Mouse (Mus musculus): ENCODE measurements around the gene Six4. TPM values are rescaled to one million over a fixed set of nuclear protein-coding genes. Genes with fewer than 3 reads are reported as not detected.
"Not testable (repeated sequence)": the region's sequence is repeated elsewhere in the genome, so short reads cannot be mapped to it uniquely, and the experiment has no call there.

Six4 gene
- polyA plus RNA-seq, 1 experiment: 0.30 TPM

GRCm38 (mm10) chr12:73112326-73113087, 749 bp downstream of the Six4 start:
- H3K36me3 ChIP-seq (replicated peaks; ENCODE audit: low read length): peaks cover 22% of the 10 kb centered on the region
- H3K9me3 ChIP-seq: no peaks in the 10 kb centered on the region
- H3K4me3 ChIP-seq (replicated peaks): peak overlapping the region; percentile 97
- H3K27me3 ChIP-seq (replicated peaks): peaks cover 56% of the 10 kb centered on the region
- peaks cover 60% of the 10 kb centered on the region for H3K4me1 ChIP-seq
- TF ChIP-seq FLI1 (IDR thresholded peaks at IDR 0.05; ENCODE audit: low read length): no peak
- no peak for TF ChIP-seq GATA1 (IDR thresholded peaks at IDR 0.05; ENCODE audit: borderline replicate concordance, low read length)

GRCm38 (mm10) chr12:73111561-73112325, 1.5 kb downstream of the Six4 start:
- no peak for TF ChIP-seq FLI1 (IDR thresholded peaks at IDR 0.05; ENCODE audit: low read length)
- TF ChIP-seq GATA1 (IDR thresholded peaks at IDR 0.05; ENCODE audit: borderline replicate concordance, low read length): no peak
- Histone ChIP-seq H3K27me3 (replicated peaks) (peaks cover 54% of the 10 kb centered on the region), H3K36me3 (replicated peaks; ENCODE audit: low read length) (peaks cover 26% of the 10 kb centered on the region), H3K4me3 (replicated peaks) (peak overlapping the region; percentile 97), H3K4me1 (peaks cover 62% of the 10 kb centered on the region), H3K9me3 (no peaks in the 10 kb centered on the region)

GRCm38 (mm10) chr12:73110431-73111111, 2.7 kb downstream of the Six4 start:
- H3K27me3 ChIP-seq (replicated peaks): peaks cover 49% of the 10 kb centered on the region
- TF ChIP-seq GATA1 (IDR thresholded peaks at IDR 0.05; ENCODE audit: borderline replicate concordance, low read length): no peak
- no peak for TF ChIP-seq FLI1 (IDR thresholded peaks at IDR 0.05; ENCODE audit: low read length)
- peak overlapping the region; percentile 97 for H3K4me3 ChIP-seq (replicated peaks)
- H3K9me3 ChIP-seq: no peaks in the 10 kb centered on the region
- peaks cover 31% of the 10 kb centered on the region for H3K36me3 ChIP-seq (replicated peaks; ENCODE audit: low read length)
- peaks cover 58% of the 10 kb centered on the region for H3K4me1 ChIP-seq

- Histone ChIP-seq H3K27me3 (replicated peaks) (peaks cover 35% of the 10 kb centered on the region), H3K9me3 (no peaks in the 10 kb centered on the region), H3K4me3 (replicated peaks) (no peak overlapping the region), H3K36me3 (replicated peaks; ENCODE audit: low read length) (peaks cover 51% of the 10 kb centered on the region), H3K4me1 (peaks cover 44% of the 10 kb centered on the region)
- no peak for TF ChIP-seq GATA1 (IDR thresholded peaks at IDR 0.05; ENCODE audit: borderline replicate concordance, low read length)
- TF ChIP-seq FLI1 (IDR thresholded peaks at IDR 0.05; ENCODE audit: low read length): no peak
Observed at GRCm38 (mm10) chr12:73107821-73108220, 5.4 kb downstream of the Six4 start.

- Histone ChIP-seq H3K27me3 (replicated peaks) (no peaks in the 10 kb centered on the region), H3K4me3 (replicated peaks) (no peak overlapping the region), H3K4me1 (peaks cover 13% of the 10 kb centered on the region), H3K9me3 (no peaks in the 10 kb centered on the region), H3K36me3 (replicated peaks; ENCODE audit: low read length) (peaks cover 53% of the 10 kb centered on the region)
- TF ChIP-seq FLI1 (IDR thresholded peaks at IDR 0.05; ENCODE audit: low read length): no peak
- TF ChIP-seq GATA1 (IDR thresholded peaks at IDR 0.05; ENCODE audit: borderline replicate concordance, low read length): no peak
Observed at GRCm38 (mm10) chr12:73103713-73104112, 9.5 kb downstream of the Six4 start.

- peaks cover 27% of the 10 kb centered on the region for H3K36me3 ChIP-seq (replicated peaks; ENCODE audit: low read length)
- peaks cover 5% of the 10 kb centered on the region for H3K27me3 ChIP-seq (replicated peaks)
- TF ChIP-seq FLI1 (IDR thresholded peaks at IDR 0.05; ENCODE audit: low read length) (no peak), GATA1 (IDR thresholded peaks at IDR 0.05; ENCODE audit: borderline replicate concordance, low read length) (no peak)
- H3K9me3 ChIP-seq: no peaks in the 10 kb centered on the region
- no peak overlapping the region for H3K4me3 ChIP-seq (replicated peaks)
- peaks cover 6% of the 10 kb centered on the region; the same call in 1 of the 2 replicates for H3K4me1 ChIP-seq
Observed at GRCm38 (mm10) chr12:73098593-73098992, 14.7 kb downstream of the Six4 start.

- peaks cover 16% of the 10 kb centered on the region; the same call in 1 of the 2 replicates for H3K4me1 ChIP-seq
- not testable (repeated sequence) for H3K27me3 ChIP-seq (replicated peaks); H3K36me3 ChIP-seq (replicated peaks; ENCODE audit: low read length); H3K9me3 ChIP-seq; H3K4me3 ChIP-seq (replicated peaks)
Observed at GRCm38 (mm10) chr12:73096177-73096576, 17.1 kb downstream of the Six4 start.

GRCm38 (mm10) chr12:73094605-73095004, 18.7 kb downstream of the Six4 start:
- Histone ChIP-seq H3K27me3 (replicated peaks) (peaks cover 5% of the 10 kb centered on the region), H3K4me3 (replicated peaks) (no peak overlapping the region), H3K36me3 (replicated peaks; ENCODE audit: low read length) (no peaks in the 10 kb centered on the region), H3K9me3 (no peaks in the 10 kb centered on the region), H3K4me1 (peaks cover 21% of the 10 kb centered on the region)
- TF ChIP-seq FLI1 (IDR thresholded peaks at IDR 0.05; ENCODE audit: low read length) (no peak), GATA1 (IDR thresholded peaks at IDR 0.05; ENCODE audit: borderline replicate concordance, low read length) (no peak)

GRCm38 (mm10) chr12:73094189-73094588, 19.1 kb downstream of the Six4 start:
- no peaks in the 10 kb centered on the region for H3K9me3 ChIP-seq
- TF ChIP-seq FLI1 (IDR thresholded peaks at IDR 0.05; ENCODE audit: low read length): no peak
- no peak for TF ChIP-seq GATA1 (IDR thresholded peaks at IDR 0.05; ENCODE audit: borderline replicate concordance, low read length)
- peaks cover 5% of the 10 kb centered on the region for H3K27me3 ChIP-seq (replicated peaks)
- no peak overlapping the region for H3K4me3 ChIP-seq (replicated peaks)
- peaks cover 21% of the 10 kb centered on the region for H3K4me1 ChIP-seq
- no peaks in the 10 kb centered on the region for H3K36me3 ChIP-seq (replicated peaks; ENCODE audit: low read length)
